Mouse (Mus musculus) testis, adult 2 months (tissue): Measurements from ENCODE around the gene Btbd17.

Experiments
- CTCF ChIP-seq: fragments of 200-500 bp; IDR thresholded peaks from 2 replicates; pipeline ENCODE4 v1.5.1; 2012; ENCODE audit warnings: low read depth, mild to moderate bottlenecking, inconsistent platforms, low read length, moderate library complexity; ENCODE audit not compliant: control insufficient read depth, insufficient read depth, insufficient replicate concordance
- POLR2A ChIP-seq: fragments of 200-500 bp; IDR thresholded peaks from 2 replicates; pipeline ENCODE4 v1.6.1; 2012; ENCODE audit warnings: low read depth, mild to moderate bottlenecking, inconsistent platforms, low read length, moderate library complexity; ENCODE audit not compliant: control insufficient read depth

DNA sequence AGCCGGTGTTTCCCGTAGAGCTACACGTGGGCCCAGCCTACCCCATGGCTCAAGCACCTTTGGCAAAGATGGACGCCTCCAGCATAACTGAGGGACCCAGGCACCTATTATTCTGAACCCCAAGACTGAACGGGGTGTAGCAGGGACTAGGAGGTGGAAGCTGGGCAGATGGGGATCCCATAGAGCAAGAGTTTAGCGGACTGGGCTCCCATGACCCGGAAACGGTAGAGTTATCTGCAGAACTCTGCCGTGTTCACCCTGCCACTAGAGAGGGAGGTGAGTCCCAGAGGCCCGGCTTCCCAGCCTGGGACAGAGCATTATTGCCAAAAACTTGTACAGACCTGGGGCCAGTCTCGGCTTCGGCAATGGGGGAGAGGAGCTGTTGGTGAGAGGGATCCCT is 5.6 kb downstream of the Btbd17 start:
- no peak for TF ChIP-seq POLR2A
- no peak for TF ChIP-seq CTCF
